Mouse (Mus musculus): Measurements from ENCODE around the gene Ap2m1. TPM values are rescaled to one million over a fixed set of nuclear protein-coding genes. Genes with fewer than 3 reads are reported as not detected.

Ap2m1 gene
- polyA plus RNA-seq, 1 experiment from 2014 or later, result 388 TPM

GRCm38 (mm10) chr16:20555000-20555399, 19.7 kb downstream of the Ap2m1 start:
- 72% methylated on average over 6 of the region's 6 CpGs for WGBS (ENCODE audit: insufficient replicate concordance)
- peaks cover 44% of the 10 kb centered on the region for H3K36me3 ChIP-seq (ENCODE audit: control insufficient read depth, insufficient read depth)

GRCm38 (mm10) chr16:20557381-20557780, 22.1 kb downstream of the Ap2m1 start:
- Histone ChIP-seq H3K27me3 (ENCODE audit: control insufficient read depth, insufficient read depth, low read depth, low read length) (no peaks in the 10 kb centered on the region), H3K4me3 (ENCODE audit: low read depth, low read length) (no peak overlapping the region), H3K9ac (ENCODE audit: low read depth, low read length) (no peak overlapping the region), H3K27ac (ENCODE audit: low read length) (no peak overlapping the region), H3K4me2 (ENCODE audit: low read depth, low read length) (no peak overlapping the region), H3K4me1 (ENCODE audit: control insufficient read depth, low read depth, low read length) (no peaks in the 10 kb centered on the region), H3K36me3 (ENCODE audit: control insufficient read depth, insufficient read depth) (peaks cover 38% of the 10 kb centered on the region), H3K9me3 (replicated peaks; ENCODE audit: control insufficient read depth, low read length) (no peaks in the 10 kb centered on the region)
- ATAC-seq (ENCODE audit: low read depth), result no peak
- 76% methylated on average over 7 of the region's 7 CpGs for WGBS (ENCODE audit: insufficient replicate concordance)

More at GRCm38 (mm10) chr16:20555000-20555399, 19.7 kb downstream of the Ap2m1 start:
- H3K4me1 ChIP-seq (ENCODE audit: control insufficient read depth, low read depth, low read length), result peaks cover under 1% of the 10 kb centered on the region; the same call in 1 of the 2 replicates
- no peak for ATAC-seq (ENCODE audit: low read depth)
- no peak overlapping the region for H3K4me3 ChIP-seq (ENCODE audit: low read depth, low read length)
- H3K27ac ChIP-seq (ENCODE audit: low read length), result no peak overlapping the region
- no peak overlapping the region for H3K4me2 ChIP-seq (ENCODE audit: low read depth, low read length)
- no peak overlapping the region for H3K9ac ChIP-seq (ENCODE audit: low read depth, low read length)
- H3K9me3 ChIP-seq (replicated peaks; ENCODE audit: control insufficient read depth, low read length), result no peaks in the 10 kb centered on the region
- no peaks in the 10 kb centered on the region for H3K27me3 ChIP-seq (ENCODE audit: control insufficient read depth, insufficient read depth, low read depth, low read length)

- Histone ChIP-seq H3K9me3 (replicated peaks; ENCODE audit: control insufficient read depth, low read length) (no peaks in the 10 kb centered on the region), H3K4me2 (ENCODE audit: low read depth, low read length) (no peak overlapping the region), H3K27ac (ENCODE audit: low read length) (no peak overlapping the region), H3K4me1 (ENCODE audit: control insufficient read depth, low read depth, low read length) (no peaks in the 10 kb centered on the region), H3K4me3 (ENCODE audit: low read depth, low read length) (no peak overlapping the region), H3K36me3 (ENCODE audit: control insufficient read depth, insufficient read depth) (peaks cover 17% of the 10 kb centered on the region), H3K9ac (ENCODE audit: low read depth, low read length) (no peak overlapping the region), H3K27me3 (ENCODE audit: control insufficient read depth, insufficient read depth, low read depth, low read length) (no peaks in the 10 kb centered on the region)
- WGBS (ENCODE audit: insufficient replicate concordance), result 41% methylated on average over 1 of the region's 1 CpGs
- ATAC-seq (ENCODE audit: low read depth), result no peak
Observed at GRCm38 (mm10) chr16:20565075-20565474, 29.8 kb downstream of the Ap2m1 start.

- Histone ChIP-seq H3K4me2 (ENCODE audit: low read depth, low read length) (peak within 1 kb of the TSS; percentile 60), H3K9ac (ENCODE audit: low read depth, low read length) (peak within 1 kb of the TSS; percentile 24; the same call in 1 of the 2 replicates), H3K9me3 (replicated peaks; ENCODE audit: control insufficient read depth, low read length) (no peaks in the 10 kb centered on the region), H3K4me3 (ENCODE audit: low read depth, low read length) (peak within 1 kb of the TSS; percentile 50), H3K4me1 (ENCODE audit: control insufficient read depth, low read depth, low read length) (peaks cover 22% of the 10 kb centered on the region), H3K36me3 (ENCODE audit: control insufficient read depth, insufficient read depth) (no peaks in the 10 kb centered on the region), H3K27me3 (ENCODE audit: control insufficient read depth, insufficient read depth, low read depth, low read length) (peaks cover 66% of the 10 kb centered on the region), H3K27ac (ENCODE audit: low read length) (no peak within 1 kb of the TSS)
- 3% methylated on average over 24 of the region's 24 CpGs for WGBS (ENCODE audit: insufficient replicate concordance)
- ATAC-seq (ENCODE audit: low read depth), result no peak
Observed at GRCm38 (mm10) chr16:20589366-20589938, 54.2 kb downstream of the Ap2m1 start, which contains the start of gene Vwa5b2. Vwa5b2 (plus strand) TSS chr16:20589471.

GRCm38 (mm10) chr16:20589939-20590679, 54.8 kb downstream of the Ap2m1 start:
- H3K4me3 ChIP-seq (ENCODE audit: low read depth, low read length), result peak overlapping the region; percentile 50
- H3K4me2 ChIP-seq (ENCODE audit: low read depth, low read length), result peak overlapping the region; percentile 60
- H3K9ac ChIP-seq (ENCODE audit: low read depth, low read length), result peak overlapping the region; percentile 24; the same call in 1 of the 2 replicates
- peaks cover 29% of the 10 kb centered on the region for H3K4me1 ChIP-seq (ENCODE audit: control insufficient read depth, low read depth, low read length)
- ATAC-seq (ENCODE audit: low read depth), result 0 out of 2 replicates have a peak, but pooled peaks have one; percentile 27
- 0% methylated on average over 36 of the region's 39 CpGs for WGBS (ENCODE audit: insufficient replicate concordance)
- H3K36me3 ChIP-seq (ENCODE audit: control insufficient read depth, insufficient read depth), result no peaks in the 10 kb centered on the region
- H3K27me3 ChIP-seq (ENCODE audit: control insufficient read depth, insufficient read depth, low read depth, low read length), result peaks cover 66% of the 10 kb centered on the region
- H3K27ac ChIP-seq (ENCODE audit: low read length), result no peak overlapping the region
- H3K9me3 ChIP-seq (replicated peaks; ENCODE audit: control insufficient read depth, low read length), result no peaks in the 10 kb centered on the region

GRCm38 (mm10) chr16:20590680-20591038, 55.4 kb downstream of the Ap2m1 start:
- Histone ChIP-seq H3K9me3 (replicated peaks; ENCODE audit: control insufficient read depth, low read length) (no peaks in the 10 kb centered on the region), H3K27me3 (ENCODE audit: control insufficient read depth, insufficient read depth, low read depth, low read length) (peaks cover 66% of the 10 kb centered on the region), H3K4me1 (ENCODE audit: control insufficient read depth, low read depth, low read length) (peaks cover 34% of the 10 kb centered on the region), H3K9ac (ENCODE audit: low read depth, low read length) (no peak overlapping the region), H3K27ac (ENCODE audit: low read length) (no peak overlapping the region), H3K36me3 (ENCODE audit: control insufficient read depth, insufficient read depth) (no peaks in the 10 kb centered on the region), H3K4me3 (ENCODE audit: low read depth, low read length) (peak overlapping the region; percentile 50), H3K4me2 (ENCODE audit: low read depth, low read length) (peak overlapping the region; percentile 60)
- ATAC-seq (ENCODE audit: low read depth), result no peak
- 2% methylated on average over 17 of the region's 17 CpGs for WGBS (ENCODE audit: insufficient replicate concordance)

GRCm38 (mm10) chr16:20591076-20591705, 55.9 kb downstream of the Ap2m1 start:
- H3K4me3 ChIP-seq (ENCODE audit: low read depth, low read length), result peak overlapping the region; percentile 50
- peaks cover 66% of the 10 kb centered on the region for H3K27me3 ChIP-seq (ENCODE audit: control insufficient read depth, insufficient read depth, low read depth, low read length)
- H3K36me3 ChIP-seq (ENCODE audit: control insufficient read depth, insufficient read depth), result no peaks in the 10 kb centered on the region
- no peak overlapping the region for H3K27ac ChIP-seq (ENCODE audit: low read length)
- peak overlapping the region; percentile 60; the same call in 1 of the 2 replicates for H3K4me2 ChIP-seq (ENCODE audit: low read depth, low read length)
- no peaks in the 10 kb centered on the region for H3K9me3 ChIP-seq (replicated peaks; ENCODE audit: control insufficient read depth, low read length)
- H3K9ac ChIP-seq (ENCODE audit: low read depth, low read length), result no peak overlapping the region
- peaks cover 40% of the 10 kb centered on the region for H3K4me1 ChIP-seq (ENCODE audit: control insufficient read depth, low read depth, low read length)
- 4% methylated on average over 47 of the region's 48 CpGs for WGBS (ENCODE audit: insufficient replicate concordance)
- ATAC-seq (ENCODE audit: low read depth), result no peak

All from liver, embryonic 16.5 days (tissue).